Mouse (Mus musculus) G1E (cell line): ENCODE results near the gene Hrh2.

Experiments used
- CTCF ChIP-seq: IDR thresholded peaks from 2 replicates; pipeline ENCODE4 v1.5.1; 2012; ENCODE audit warnings: low read depth, low read length, inconsistent platforms, mixed read lengths
- GATA2 ChIP-seq: IDR thresholded peaks from 2 replicates; pipeline ENCODE4 v1.6.1; 2012; ENCODE audit warnings: low read depth, low read length, inconsistent platforms, borderline replicate concordance

- TF ChIP-seq CTCF: no peak
- no peak for TF ChIP-seq GATA2
Measured at GRCm38 (mm10) chr13:54186394-54186793, 5.5 kb upstream of the Hrh2 start.
